Mouse (Mus musculus) hindbrain, postnatal 0 days (tissue): ENCODE results near the gene Rap1gap2. TPM values are rescaled to one million over a fixed set of nuclear protein-coding genes. Genes with fewer than 3 reads are reported as not detected.
"Not testable (repeated sequence)": the region's sequence is repeated elsewhere in the genome, so short reads cannot be mapped to it uniquely, and the experiment has no call there.

Experiments used
- ATAC-seq: fragments of 200-750 bp; cut with Nextera tagmentation; 2 replicates; pipeline ENCODE4 v1.8.0; 2017; ENCODE audit warnings: mild to moderate bottlenecking, moderate TSS enrichment, moderate library complexity
- DNase-seq: peaks from one replicate; pipeline ENCODE4 v3.0.0-alpha.2; 2015; ENCODE audit warnings: low spot score
- H3K27ac ChIP-seq: fragments of 300-500 bp; sonication (generic); 2 replicates; pipeline ENCODE4 v1.5.1; 2014; ENCODE audit warnings: mild to moderate bottlenecking
- H3K27me3 ChIP-seq: fragments of 300-500 bp; sonication (generic); 2 replicates; pipeline ENCODE4 v1.6.1; 2014; ENCODE audit warnings: low read length, mixed read lengths; ENCODE audit not compliant: insufficient read depth
- H3K36me3 ChIP-seq: fragments of 300-500 bp; sonication (generic); 2 replicates; pipeline ENCODE4 v1.6.1; 2014; ENCODE audit warnings: low read length, mixed read lengths; ENCODE audit not compliant: insufficient read depth
- H3K4me1 ChIP-seq: fragments of 300-500 bp; sonication (generic); 2 replicates; pipeline ENCODE4 v1.6.1; 2014; ENCODE audit warnings: antibody characterized with exemption, low read length, mixed read lengths; ENCODE audit not compliant: insufficient read depth
- H3K4me2 ChIP-seq: fragments of 300-500 bp; sonication (generic); 2 replicates; pipeline ENCODE4 v1.6.1; 2014; ENCODE audit warnings: low read depth, mild to moderate bottlenecking, low read length, moderate library complexity, mixed read lengths
- H3K4me3 ChIP-seq: fragments of 300-500 bp; sonication (generic); 2 replicates; pipeline ENCODE4 v1.5.1; 2014; ENCODE audit warnings: low read length
- H3K9ac ChIP-seq: fragments of 300-500 bp; sonication (generic); replicated peaks from 2 replicates; pipeline ENCODE4 v1.6.1; 2014; ENCODE audit warnings: mild to moderate bottlenecking, low read length, moderate library complexity, mixed read lengths
- H3K9me3 ChIP-seq: fragments of 300-500 bp; sonication (generic); 2 replicates; pipeline ENCODE4 v1.6.1; 2016; ENCODE audit warnings: low read length, mixed read lengths
- CTCF ChIP-seq: IDR thresholded peaks from 2 replicates; pipeline ENCODE4 v1.5.1; 2016; ENCODE audit warnings: antibody characterized with exemption, control low read depth, low read depth
- WGBS: fragments of 180-500 bp; shearing (Covaris S2); extraction: QIAGEN DNeasy Blood & Tissue Kit; methylation state at CpG from one replicate; pipeline ENCODE4 v1.1.7; 2014; 5-methylcytosine and 5-hydroxymethylcytosine counted together
- polyA plus RNA-seq: library from polyadenylated mRNA; unstranded; fragments of >200 nt; fragmentation: Nextera tagmentation; extraction: Ambion mirVana; gene quantifications from 2 replicates; pipeline ENCODE4 v1.2.1, GENCODE M21; 2015
- total RNA-seq: library from RNA; depleted of rRNA; stranded (reverse); fragments of >200 nt; gene quantifications from 2 replicates; pipeline ENCODE4 v1.2.3, GENCODE M21; 2014

The Rap1gap2 gene
- total and polyA plus RNA-seq, 2 experiments from 2014 or later, result 9.9 to 55.5 TPM

DNA sequence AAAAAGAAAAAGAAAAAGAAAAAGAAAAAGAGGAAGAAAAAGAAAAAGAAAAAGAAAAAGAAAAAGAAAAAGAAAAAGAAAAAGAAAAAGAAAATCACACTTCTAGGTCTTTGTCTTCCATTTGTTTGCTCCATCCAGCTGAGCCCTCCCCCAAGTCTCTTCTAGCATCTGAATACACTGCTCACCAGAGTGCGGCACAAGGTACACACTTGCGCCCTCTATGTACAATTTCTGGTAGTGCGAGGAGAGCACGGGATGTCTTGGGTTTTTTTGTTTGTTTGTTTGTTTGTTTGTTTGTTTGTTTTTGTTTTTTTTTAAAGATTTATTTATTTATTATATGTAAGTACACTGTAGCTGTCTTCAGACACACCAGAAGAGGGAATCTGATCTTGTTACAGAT lies 29.4 kb downstream of the Rap1gap2 start:
- not testable (repeated sequence) for H3K9me3 ChIP-seq, H3K4me2 ChIP-seq, ATAC-seq, H3K4me3 ChIP-seq, H3K9ac ChIP-seq, H3K4me1 ChIP-seq, H3K27ac ChIP-seq, DNase-seq, H3K36me3 ChIP-seq, H3K27me3 ChIP-seq
- TF ChIP-seq CTCF, result peak; percentile 31; the same call in 1 of the 2 replicates
- WGBS, result 60% methylated on average over 4 of the region's 4 CpGs

DNA sequence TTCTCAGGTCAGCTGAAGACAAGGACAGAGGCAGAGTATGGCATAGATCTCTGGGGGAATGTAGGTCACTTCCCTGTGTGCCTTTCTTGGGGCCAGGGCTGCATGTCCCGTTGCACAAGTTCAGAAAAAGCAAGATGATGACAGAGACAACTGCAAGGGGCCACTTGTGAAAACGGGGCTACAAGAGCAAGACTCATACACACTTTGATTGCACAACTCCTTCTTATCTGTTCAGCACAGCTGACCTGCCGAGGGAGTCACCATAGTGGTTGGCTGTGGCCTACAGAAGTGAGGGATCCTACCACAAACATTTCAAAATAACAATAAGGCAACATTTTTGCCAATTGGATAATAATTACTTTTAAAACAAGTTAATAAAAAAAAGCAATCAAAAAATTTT lies 33.6 kb downstream of the Rap1gap2 start:
- H3K4me1 ChIP-seq, result no peaks in the 10 kb centered on the region
- WGBS, result 81% methylated on average over 3 of the region's 3 CpGs
- H3K4me2 ChIP-seq, result no peak overlapping the region
- ATAC-seq, result no peak
- H3K36me3 ChIP-seq, result no peaks in the 10 kb centered on the region
- H3K4me3 ChIP-seq, result no peak overlapping the region
- no peak for DNase-seq
- no peak overlapping the region for H3K9ac ChIP-seq
- H3K9me3 ChIP-seq, result no peaks in the 10 kb centered on the region
- no peaks in the 10 kb centered on the region for H3K27me3 ChIP-seq
- TF ChIP-seq CTCF, result no peak
- H3K27ac ChIP-seq, result no peak overlapping the region

- Histone ChIP-seq H3K9me3 (no peaks in the 10 kb centered on the region), H3K27ac (no peak overlapping the region), H3K9ac (no peak overlapping the region), H3K36me3 (no peaks in the 10 kb centered on the region), H3K4me1 (no peaks in the 10 kb centered on the region), H3K4me2 (no peak overlapping the region), H3K27me3 (no peaks in the 10 kb centered on the region), H3K4me3 (no peak overlapping the region)
- no peak for TF ChIP-seq CTCF
- 0 out of 2 replicates have a peak, but pooled peaks have one; percentile 50 for ATAC-seq
- WGBS, result 55% methylated on average over 3 of the region's 3 CpGs
- no peak for DNase-seq
These were observed 34.8 kb downstream of the Rap1gap2 start for GRCm38 (mm10) chr11:74575940-74576339.

DNA sequence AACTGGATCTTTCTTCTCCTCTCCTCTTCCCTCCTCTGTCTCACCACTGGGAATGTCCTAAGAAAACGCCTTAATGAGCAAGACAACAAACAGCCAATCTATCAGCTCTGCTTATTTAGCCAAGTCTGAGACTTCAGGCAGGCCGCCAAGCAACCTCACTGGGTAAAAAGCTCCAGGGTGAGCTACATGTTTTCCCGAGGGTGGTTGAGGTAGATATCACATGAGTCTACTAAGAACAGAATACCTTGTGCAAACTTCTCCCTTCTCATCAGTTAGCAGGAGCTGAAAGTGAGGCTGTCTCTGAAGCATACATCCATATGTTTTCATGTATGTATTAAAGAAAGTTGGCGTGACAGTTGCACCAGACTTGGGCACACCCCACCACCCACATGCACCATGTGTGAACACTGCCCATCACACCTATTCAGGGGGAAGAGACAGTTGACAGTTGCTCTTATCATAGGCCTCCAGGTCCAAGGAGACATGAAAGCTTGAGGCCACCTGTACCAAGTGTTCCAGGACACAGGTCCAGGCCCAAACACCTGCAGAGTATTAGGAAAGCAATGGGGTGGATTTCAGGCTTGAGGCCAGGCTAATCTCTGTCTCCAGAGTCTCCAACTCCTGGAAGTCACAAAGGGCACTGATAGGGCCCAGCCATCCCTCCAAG lies 35.8 kb downstream of the Rap1gap2 start:
- no peak for DNase-seq
- no peak overlapping the region for H3K4me3 ChIP-seq
- no peak overlapping the region for H3K4me2 ChIP-seq
- H3K27ac ChIP-seq, result no peak overlapping the region
- ATAC-seq, result no peak
- H3K9ac ChIP-seq, result no peak overlapping the region
- H3K4me1 ChIP-seq, result no peaks in the 10 kb centered on the region
- H3K27me3 ChIP-seq, result no peaks in the 10 kb centered on the region
- no peaks in the 10 kb centered on the region for H3K9me3 ChIP-seq
- 62% methylated on average over 4 of the region's 4 CpGs for WGBS
- H3K36me3 ChIP-seq, result no peaks in the 10 kb centered on the region
- TF ChIP-seq CTCF, result no peak

- ATAC-seq (no peak; the same call in 1 of the 2 replicates), DNase-seq (no peak)
- no peak overlapping the region for H3K4me3 ChIP-seq
- H3K27me3 ChIP-seq, result no peaks in the 10 kb centered on the region
- TF ChIP-seq CTCF, result no peak
- WGBS, result 70% methylated on average over 6 of the region's 6 CpGs
- no peaks in the 10 kb centered on the region for H3K4me1 ChIP-seq
- no peaks in the 10 kb centered on the region for H3K36me3 ChIP-seq
- no peak overlapping the region for H3K4me2 ChIP-seq
- H3K9me3 ChIP-seq, result no peaks in the 10 kb centered on the region
- H3K27ac ChIP-seq, result no peak overlapping the region
- H3K9ac ChIP-seq, result no peak overlapping the region
These were observed 38.2 kb downstream of the Rap1gap2 start for GRCm38 (mm10) chr11:74572459-74573061.

GRCm38 (mm10) chr11:74569735-74570134 lies 41.0 kb downstream of the Rap1gap2 start:
- ATAC-seq (no peak), DNase-seq (no peak)
- Histone ChIP-seq H3K27me3 (no peaks in the 10 kb centered on the region), H3K27ac (no peak overlapping the region), H3K4me1 (no peaks in the 10 kb centered on the region), H3K4me3 (no peak overlapping the region), H3K36me3 (no peaks in the 10 kb centered on the region), H3K9me3 (no peaks in the 10 kb centered on the region), H3K9ac (no peak overlapping the region), H3K4me2 (no peak overlapping the region)
- 65% methylated on average over 6 of the region's 6 CpGs for WGBS
- no peak for TF ChIP-seq CTCF

- Histone ChIP-seq H3K4me1 (no peaks in the 10 kb centered on the region), H3K4me2 (no peak overlapping the region), H3K27me3 (no peaks in the 10 kb centered on the region), H3K27ac (no peak overlapping the region), H3K9ac (no peak overlapping the region), H3K4me3 (no peak overlapping the region), H3K36me3 (no peaks in the 10 kb centered on the region), H3K9me3 (no peaks in the 10 kb centered on the region)
- TF ChIP-seq CTCF, result no peak
- no peak for DNase-seq
- ATAC-seq, result no peak
- WGBS, result 86% methylated on average over 5 of the region's 5 CpGs
These were observed 42.3 kb downstream of the Rap1gap2 start for GRCm38 (mm10) chr11:74568463-74568862.
